Mouse (Mus musculus) mouse embryonic stem cell (cell line): ENCODE data around the gene Mms22l.
"Not testable (repeated sequence)": the region's sequence is repeated elsewhere in the genome, so short reads cannot be mapped to it uniquely, and the experiment has no call there.

Experiments
- in situ Hi-C, 2 experiments: fragments of 300-500 bp; cut with MboI; formaldehyde crosslinking; loops; 1 replicate in 1 of 2; 3 replicates in 1 of 2; pipeline ENCODE4 v1.14.3; 2019 to 2020; ENCODE audit warnings: low sequenced_read_pairs in 2 of 2, low pct_unique_long_range_greater_than_20kb in 1 of 2, mixed read lengths in 1 of 2; ENCODE audit not compliant: unreplicated experiment in 1 of 2

The Mms22l gene

GRCm38 (mm10) chr4:24609085-24609484 is 112.8 kb downstream of the Mms22l start:
- in situ Hi-C loops, result no loop called here

GRCm38 (mm10) chr4:24609564-24609963 is 113.3 kb downstream of the Mms22l start:
- in situ Hi-C loops, result no loop called here

- in situ Hi-C loops, result no loop called here
Observed at GRCm38 (mm10) chr4:24620005-24620404, 123.8 kb downstream of the Mms22l start.

GRCm38 (mm10) chr4:24620440-24620839 is 124.2 kb downstream of the Mms22l start:
- in situ Hi-C loops, result no loop called here

- in situ Hi-C loops, result no loop called here
Observed at GRCm38 (mm10) chr4:24621422-24622187, 125.4 kb downstream of the Mms22l start.

GRCm38 (mm10) chr4:24625951-24626584 is 129.8 kb downstream of the Mms22l start:
- in situ Hi-C loops, result no loop called here

- in situ Hi-C loops, result no loop called here
Observed at GRCm38 (mm10) chr4:24626686-24627085, 130.4 kb downstream of the Mms22l start.

GRCm38 (mm10) chr4:24627871-24628270 is 131.6 kb downstream of the Mms22l start:
- in situ Hi-C loops, result no loop called here

- in situ Hi-C loops, result no loop called here
Observed at GRCm38 (mm10) chr4:24630430-24630829, 134.2 kb downstream of the Mms22l start.

- in situ Hi-C loops, result no loop called here
Observed at GRCm38 (mm10) chr4:24631177-24631911, 135.1 kb downstream of the Mms22l start.

GRCm38 (mm10) chr4:24642306-24642705 is 146.1 kb downstream of the Mms22l start:
- in situ Hi-C loops, result no loop called here

GRCm38 (mm10) chr4:24644735-24645134 is 148.5 kb downstream of the Mms22l start:
- in situ Hi-C loops, result not testable (repeated sequence)
